Mouse (Mus musculus) right cerebral cortex, postnatal 14 days (tissue): ENCODE measurements around the gene Ankrd13d.

Experiments
- DNase-seq: peaks from one replicate; pipeline ENCODE4 v3.0.0; 2022

Gene Ankrd13d

DNA sequence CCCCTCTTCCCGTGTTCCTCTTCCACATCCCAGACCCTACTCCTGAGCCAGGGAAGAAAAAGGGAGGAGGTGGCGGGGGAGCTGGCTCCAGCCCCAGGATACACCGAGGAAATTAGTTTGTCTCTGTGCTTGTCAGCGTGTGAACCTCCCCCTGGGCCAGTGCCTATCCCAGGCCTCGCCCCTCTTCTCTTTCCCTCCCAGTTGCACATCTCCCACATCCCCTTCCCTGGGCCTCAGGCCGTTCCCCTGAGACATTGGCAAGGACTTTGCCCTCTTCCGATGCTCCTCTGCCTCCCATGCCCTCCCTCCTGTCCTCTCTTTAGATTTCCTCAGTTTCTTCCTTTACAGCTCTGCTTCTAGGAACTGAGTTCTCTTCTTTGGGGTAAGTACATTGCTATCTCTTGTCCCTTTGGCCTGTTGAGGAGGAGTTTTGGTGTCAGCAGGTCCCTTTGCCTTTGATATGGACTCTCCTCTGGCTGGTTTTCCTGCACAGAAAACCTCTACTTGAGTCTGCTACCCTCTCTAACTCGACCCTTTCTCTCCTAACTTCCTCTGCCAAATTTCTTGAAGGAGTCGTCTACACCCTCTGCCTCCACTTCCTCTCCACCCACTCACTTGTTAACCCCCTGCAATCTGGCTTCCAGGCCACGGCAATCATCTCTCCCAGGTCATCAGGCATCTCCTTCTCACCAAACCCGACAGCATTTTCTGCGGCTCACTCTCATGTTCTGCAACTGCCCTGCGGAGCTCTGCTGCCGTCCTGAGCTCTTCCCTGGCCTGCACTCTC is 61.8 kb downstream of the Ankrd13d start:
- DNase-seq: no peak

DNA sequence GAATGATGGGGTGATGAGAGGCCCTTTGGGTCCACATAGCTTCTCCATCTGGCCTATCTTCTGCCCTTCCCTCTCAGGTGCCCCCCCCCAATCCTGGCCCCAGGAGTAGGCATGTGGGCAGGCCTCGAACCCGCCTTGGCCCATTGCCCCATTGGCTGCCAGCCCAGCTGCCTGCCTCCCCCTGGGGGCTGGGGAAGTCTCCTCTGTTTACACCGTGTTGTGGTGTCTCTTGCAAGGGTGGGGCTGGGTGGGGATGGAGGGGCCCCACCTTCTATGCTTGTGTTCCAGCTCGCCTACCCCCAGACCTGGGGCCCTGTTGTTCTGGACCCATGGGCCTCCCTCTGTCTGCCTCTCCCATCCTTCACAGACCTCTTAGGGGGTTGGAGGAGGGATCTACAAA is 62.5 kb downstream of the Ankrd13d start:
- DNase-seq: no peak
